Mouse (Mus musculus) cortical plate, adult 2 months (tissue): ENCODE measurements around the gene Amy2a2.
"Not testable (repeated sequence)": the region's sequence is repeated elsewhere in the genome, so short reads cannot be mapped to it uniquely, and the experiment has no call there.

Source experiments
- CTCF ChIP-seq: fragments of 200-500 bp; IDR thresholded peaks from 2 replicates; pipeline ENCODE4 v1.5.1; 2011; ENCODE audit warnings: mild to moderate bottlenecking, control low read depth, low read length; ENCODE audit not compliant: insufficient read depth; ENCODE audit errors: extremely low read depth
- POLR2A ChIP-seq: fragments of 200-500 bp; IDR thresholded peaks from 2 replicates; pipeline ENCODE4 v1.6.1; 2011; ENCODE audit warnings: mild to moderate bottlenecking, low read length, control low read depth; ENCODE audit not compliant: insufficient read depth; ENCODE audit errors: extremely low read depth

- TF ChIP-seq CTCF, POLR2A: not testable (repeated sequence)
Observed at GRCm38 (mm10) chr3:113323952-113324351, 32.5 kb downstream of the Amy2a2 start, which contains the start of gene Amy2a3.
